Mouse (Mus musculus) CD4-positive, CD25-positive, alpha-beta regulatory T cell, adult 4 months (primary cell): ENCODE data around the gene N4bp1. TPM values are rescaled to one million over a fixed set of nuclear protein-coding genes. Genes with fewer than 3 reads are reported as not detected.
A peak's percentile ranks its signal among the peaks of the same experiment; 100 is the strongest.

Source experiments
- ATAC-seq: one replicate; pipeline ENCODE4 v1.8.0; 2017
- polyA plus RNA-seq, 2 experiments: library from polyadenylated mRNA; unstranded; fragments of 100-300 nt; shearing (Covaris generic); gene quantifications; one replicate each; pipeline ENCODE4 v1.2.1; 2017

Gene N4bp1
- polyA plus RNA-seq, 2 experiments from 2014 or later, result 10.8 to 11.9 TPM

- ATAC-seq, result no peak
Observed at GRCm38 (mm10) chr8:86894194-86894761, 9.2 kb upstream of the N4bp1 start.

GRCm38 (mm10) chr8:86893554-86893953, 8.5 kb upstream of the N4bp1 start:
- no peak for ATAC-seq

GRCm38 (mm10) chr8:86891533-86891932, 6.5 kb upstream of the N4bp1 start:
- no peak for ATAC-seq

- peak; percentile 19 for ATAC-seq
Observed at GRCm38 (mm10) chr8:86888058-86888939, 3.2 kb upstream of the N4bp1 start.

GRCm38 (mm10) chr8:86884067-86884466, 991 bp downstream of the N4bp1 start:
- ATAC-seq, result peak; percentile 68

DNA sequence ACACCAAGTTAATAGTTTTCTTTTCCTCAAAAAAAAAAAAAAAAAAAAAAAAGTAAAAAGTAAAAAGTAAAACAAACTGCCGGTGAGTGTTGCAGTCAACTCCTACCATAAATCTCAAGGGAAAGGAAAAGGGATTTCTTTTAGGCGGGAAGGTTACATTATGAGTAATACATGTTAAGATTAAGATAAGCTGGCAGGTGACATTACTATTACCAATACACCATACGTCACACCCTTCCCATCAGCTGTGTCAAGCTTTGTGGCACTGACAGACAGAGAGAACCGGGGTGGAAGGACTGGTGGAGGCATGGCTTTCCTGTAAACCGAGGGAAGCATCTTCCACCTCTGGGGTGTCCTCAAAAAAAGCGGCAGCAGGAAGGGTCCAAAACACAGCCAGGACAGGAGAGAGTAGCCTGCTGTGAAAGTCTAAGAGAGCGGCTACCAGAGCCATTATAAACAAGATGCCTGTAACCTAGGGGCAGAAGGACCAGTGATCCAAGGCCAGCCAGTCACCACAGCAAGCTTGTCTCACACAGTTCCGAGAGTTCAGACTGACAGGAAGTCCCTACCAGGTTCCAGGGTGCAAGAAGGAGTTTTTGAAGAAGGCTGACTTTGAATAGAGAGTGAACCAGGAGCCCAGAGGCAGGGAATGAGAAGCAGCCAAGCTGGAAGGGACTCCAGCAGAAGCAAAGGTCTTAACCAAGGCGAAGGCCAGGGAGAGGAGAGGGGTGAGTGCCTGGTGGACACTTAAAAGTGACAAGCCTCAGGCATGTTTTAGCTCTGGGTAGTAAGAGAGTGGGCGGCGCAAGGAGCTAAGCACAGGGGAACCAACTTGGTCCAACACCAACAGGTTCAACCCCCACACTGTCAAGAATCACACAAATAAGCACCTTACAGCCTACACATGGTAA, 2.2 kb downstream of the N4bp1 start:
- no peak for ATAC-seq

GRCm38 (mm10) chr8:86881951-86882350, 3.1 kb downstream of the N4bp1 start:
- ATAC-seq, result no peak

GRCm38 (mm10) chr8:86881068-86881609, 3.9 kb downstream of the N4bp1 start:
- ATAC-seq, result no peak

- ATAC-seq, result peak; percentile 47
Observed at GRCm38 (mm10) chr8:86876831-86877230, 8.2 kb downstream of the N4bp1 start.

- ATAC-seq, result no peak
Observed at GRCm38 (mm10) chr8:86874055-86874454, 11.0 kb downstream of the N4bp1 start.

DNA sequence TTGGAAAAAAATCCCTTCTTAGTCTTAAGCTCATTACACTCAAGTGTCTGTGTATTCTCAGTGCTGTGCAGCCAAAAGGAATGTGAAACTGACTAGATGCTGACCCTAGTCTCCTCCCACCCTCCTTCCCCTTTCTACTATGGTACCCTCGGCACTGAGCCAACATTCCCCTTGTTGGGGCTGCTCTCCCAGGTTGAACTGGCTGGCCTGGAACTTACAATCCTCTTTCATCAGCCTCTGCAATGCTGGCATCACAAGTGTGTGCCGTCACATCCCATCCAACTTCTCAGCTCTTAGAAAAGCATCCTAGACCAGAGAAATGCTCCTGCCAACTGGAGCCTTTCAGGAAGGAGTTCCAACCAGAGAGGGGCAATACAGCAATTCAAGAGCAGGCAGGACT, 11.9 kb downstream of the N4bp1 start:
- no peak for ATAC-seq

- no peak for ATAC-seq
Observed at GRCm38 (mm10) chr8:86872097-86872815, 12.8 kb downstream of the N4bp1 start.

- ATAC-seq, result no peak
Observed at GRCm38 (mm10) chr8:86871421-86871820, 13.6 kb downstream of the N4bp1 start.

DNA sequence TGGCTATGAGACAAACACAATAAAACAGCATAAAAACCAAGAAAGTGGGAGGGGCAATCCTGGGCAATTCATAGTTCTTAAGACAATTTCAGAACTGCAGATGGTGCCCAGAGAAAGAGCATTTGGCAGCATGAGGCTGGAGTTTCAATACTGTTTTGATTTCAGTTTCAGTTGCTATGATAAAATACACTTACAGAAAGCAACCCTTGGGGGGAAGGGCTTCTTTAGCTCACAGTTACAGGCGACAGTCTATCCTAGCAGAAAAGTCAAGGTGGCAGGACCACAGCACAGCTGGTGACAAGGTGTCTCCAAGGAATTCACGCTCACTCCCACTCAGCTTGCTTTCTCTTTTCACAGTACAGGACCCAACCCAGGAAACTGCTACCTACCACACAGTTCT, 14.3 kb downstream of the N4bp1 start:
- peak; percentile 85 for ATAC-seq

- ATAC-seq, result no peak
Observed at GRCm38 (mm10) chr8:86868041-86868440, 17.0 kb downstream of the N4bp1 start.

GRCm38 (mm10) chr8:86864764-86865163, 20.3 kb downstream of the N4bp1 start:
- ATAC-seq, result peak; percentile 73

GRCm38 (mm10) chr8:86862837-86863236, 22.2 kb downstream of the N4bp1 start:
- ATAC-seq, result no peak

GRCm38 (mm10) chr8:86862155-86862816, 22.8 kb downstream of the N4bp1 start:
- ATAC-seq, result no peak

DNA sequence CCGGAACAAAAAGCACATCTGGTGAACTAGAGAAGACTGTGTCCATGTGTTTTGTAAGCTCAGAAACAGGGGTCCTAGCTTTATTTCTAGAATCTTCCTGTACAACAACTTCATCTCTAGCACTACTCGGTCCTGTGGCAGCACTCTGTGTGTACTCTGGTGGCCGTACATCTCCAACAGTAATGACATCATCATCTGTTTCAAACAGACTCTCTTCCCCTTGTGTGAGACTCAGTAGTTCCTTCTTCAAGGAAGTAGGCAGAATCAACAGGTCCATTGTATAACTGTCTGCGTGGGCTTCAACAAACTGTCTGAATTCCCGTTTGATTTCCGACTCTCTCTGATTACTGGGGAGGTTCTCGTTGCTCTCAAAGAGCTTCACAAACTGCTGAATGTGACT, 23.5 kb downstream of the N4bp1 start:
- no peak for ATAC-seq

DNA sequence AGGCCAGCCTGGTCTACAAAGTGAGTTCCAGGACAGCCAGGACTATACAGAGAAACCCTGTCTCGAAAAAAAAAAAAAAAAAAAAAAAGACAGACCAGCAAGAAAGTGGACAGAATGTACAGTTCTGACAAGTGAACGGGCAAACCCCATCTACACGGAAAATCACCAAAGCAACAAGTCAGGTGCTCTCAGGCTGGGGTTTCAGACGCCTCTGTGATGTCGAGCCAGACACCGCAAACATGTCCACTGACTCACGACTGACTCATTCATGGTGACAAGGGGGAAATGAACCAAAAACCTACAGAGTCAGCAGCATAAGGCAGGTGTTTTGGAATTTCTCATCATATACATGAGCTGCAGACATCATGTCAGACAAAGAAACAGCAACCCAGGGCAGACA, 28.8 kb downstream of the N4bp1 start:
- peak; percentile 88 for ATAC-seq

DNA sequence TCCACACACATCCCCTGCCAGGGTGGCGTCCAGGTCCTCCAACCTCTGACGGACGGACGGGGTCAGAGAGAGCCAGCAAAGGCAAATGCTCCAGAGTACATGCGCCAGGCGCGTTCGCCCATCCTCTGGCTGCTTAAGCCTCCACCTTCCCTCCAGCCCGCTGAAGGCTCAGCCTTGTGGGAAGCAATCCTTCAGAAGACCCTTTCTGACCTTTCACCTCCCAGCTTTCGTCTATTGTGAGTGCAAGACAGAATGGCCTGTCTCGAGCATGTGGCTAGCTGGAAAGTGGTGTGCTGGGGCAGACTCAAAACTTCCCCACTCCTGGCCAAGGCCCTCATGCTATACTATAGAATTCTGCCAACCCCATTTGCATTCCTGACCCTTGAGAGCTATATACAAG, 30.4 kb downstream of the N4bp1 start:
- no peak for ATAC-seq

GRCm38 (mm10) chr8:86853989-86854373, 31.1 kb downstream of the N4bp1 start:
- ATAC-seq, result no peak
